Mouse (Mus musculus) ES-Bruce4 (cell line): ENCODE measurements around the gene Psmd3.

Experiments used
- CTCF ChIP-seq: IDR thresholded peaks from one replicate; pipeline ENCODE4 v1.8.1; 2011; ENCODE audit warnings: low read depth, low read length
- EP300 ChIP-seq: IDR thresholded peaks from 2 replicates; pipeline ENCODE4 v1.6.1; 2011; ENCODE audit warnings: low read depth, low read length; ENCODE audit not compliant: insufficient read depth
- POLR2A ChIP-seq: IDR thresholded peaks from one replicate; pipeline ENCODE4 v1.8.1; 2011; ENCODE audit warnings: low read length; ENCODE audit not compliant: insufficient read depth

- TF ChIP-seq CTCF (no peak), POLR2A (no peak), EP300 (no peak)
Measured at GRCm38 (mm10) chr11:98680023-98680422, 2.3 kb upstream of the Psmd3 start.
